Mouse (Mus musculus): Measurements from ENCODE around the gene Adamts2. TPM values are rescaled to one million over a fixed set of nuclear protein-coding genes. Genes with fewer than 3 reads are reported as not detected.

Adamts2 gene
- total and polyA plus RNA-seq, 2 experiments: 1.4 to 2.3 TPM

DNA sequence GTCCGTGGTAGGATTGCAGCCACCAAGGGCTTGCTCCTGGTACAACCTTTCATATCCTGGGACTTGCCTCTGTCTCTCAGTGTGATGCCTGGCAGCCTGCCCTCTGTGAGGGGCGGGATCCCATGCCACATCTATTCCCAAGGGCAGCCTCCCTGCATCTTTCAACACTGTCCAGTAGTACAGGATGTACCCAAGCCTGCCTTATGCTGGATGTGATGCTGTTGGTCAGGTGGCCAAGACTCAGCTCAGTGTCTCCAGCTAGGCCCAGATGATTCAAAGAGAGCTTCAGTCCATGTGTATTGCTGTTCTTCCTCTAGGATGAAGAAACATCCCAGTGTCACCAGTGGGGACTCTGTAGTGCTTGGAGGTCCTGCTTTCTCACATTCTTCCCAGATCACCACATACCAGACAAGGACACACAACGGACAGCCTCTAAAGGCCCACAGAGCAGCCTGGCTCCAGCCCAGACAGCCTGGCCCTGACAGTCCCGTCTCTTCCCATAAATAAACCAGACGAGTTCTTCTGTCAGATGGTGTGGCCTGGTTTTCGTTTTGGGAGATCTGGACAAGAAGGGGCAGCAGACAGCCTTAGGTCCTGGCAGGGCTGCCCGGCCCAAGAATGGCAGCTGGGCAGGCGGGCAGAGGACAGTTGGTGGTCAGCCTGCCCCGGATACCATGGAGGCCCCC, 52.0 kb downstream of the Adamts2 start:
- no peaks in the 10 kb centered on the region for H3K79me2 ChIP-seq (ENCODE audit: control insufficient read depth, insufficient read depth, low read length)
- DNase-seq (ENCODE audit: extremely low read depth, low read depth, low spot score): peak; percentile 23
- WGBS: 77% methylated on average over 9 of the region's 9 CpGs

DNA sequence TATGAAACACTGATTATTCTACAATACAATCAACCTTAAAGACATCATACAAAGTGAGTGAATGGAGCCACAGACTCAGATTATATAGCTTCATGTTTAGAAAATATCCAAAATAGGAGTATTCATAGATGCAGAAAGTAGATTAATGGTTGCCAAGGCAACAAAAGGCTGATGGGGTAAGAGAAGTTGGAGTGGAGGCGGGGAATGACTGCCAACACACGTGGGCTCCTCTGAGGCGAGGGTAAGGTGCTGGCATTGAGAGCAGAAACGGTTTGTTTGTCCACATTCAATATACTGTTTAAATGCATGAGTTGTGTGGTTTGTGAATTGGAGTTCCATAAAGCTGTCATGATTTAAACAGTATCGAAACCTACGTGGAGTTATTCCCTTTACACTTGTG, 56.9 kb downstream of the Adamts2 start:
- Histone ChIP-seq H3K27me3 (ENCODE audit: control insufficient read depth, insufficient read depth, low read length) (no peaks in the 10 kb centered on the region), H3K79me2 (ENCODE audit: control insufficient read depth, insufficient read depth, low read length) (no peaks in the 10 kb centered on the region), H3K27ac (replicated peaks; ENCODE audit: insufficient read depth, low read depth, low read length) (no peak overlapping the region), H3K4me3 (ENCODE audit: insufficient read depth, low read depth, low read length) (no peak overlapping the region), H3K9ac (ENCODE audit: low read depth, low read length) (no peak overlapping the region), H3K4me1 (ENCODE audit: control insufficient read depth, insufficient read depth, low read length) (no peaks in the 10 kb centered on the region), H3K36me3 (ENCODE audit: control insufficient read depth, insufficient read depth, low read length) (no peaks in the 10 kb centered on the region)
- TF ChIP-seq CTCF (IDR thresholded peaks at IDR 0.05; ENCODE audit: low read depth, low read length) (no peak), POLR2A (IDR thresholded peaks at IDR 0.05; ENCODE audit: extremely low read depth, insufficient read depth, low read length) (no peak)
- no peak for DNase-seq (ENCODE audit: extremely low read depth, low read depth, low spot score)
- WGBS: 80% methylated on average over 6 of the region's 6 CpGs

More for the DNA sequence above, 52.0 kb downstream of the Adamts2 start:
- TF ChIP-seq CTCF (IDR thresholded peaks at IDR 0.05; ENCODE audit: low read depth, low read length) (no peak), POLR2A (IDR thresholded peaks at IDR 0.05; ENCODE audit: extremely low read depth, insufficient read depth, low read length) (no peak)
- H3K9ac ChIP-seq (ENCODE audit: low read depth, low read length): no peak overlapping the region
- H3K27me3 ChIP-seq (ENCODE audit: control insufficient read depth, insufficient read depth, low read length): no peaks in the 10 kb centered on the region
- no peaks in the 10 kb centered on the region for H3K4me1 ChIP-seq (ENCODE audit: control insufficient read depth, insufficient read depth, low read length)
- H3K36me3 ChIP-seq (ENCODE audit: control insufficient read depth, insufficient read depth, low read length): no peaks in the 10 kb centered on the region
- H3K27ac ChIP-seq (replicated peaks; ENCODE audit: insufficient read depth, low read depth, low read length): no peak overlapping the region
- no peak overlapping the region for H3K4me3 ChIP-seq (ENCODE audit: insufficient read depth, low read depth, low read length)

DNA sequence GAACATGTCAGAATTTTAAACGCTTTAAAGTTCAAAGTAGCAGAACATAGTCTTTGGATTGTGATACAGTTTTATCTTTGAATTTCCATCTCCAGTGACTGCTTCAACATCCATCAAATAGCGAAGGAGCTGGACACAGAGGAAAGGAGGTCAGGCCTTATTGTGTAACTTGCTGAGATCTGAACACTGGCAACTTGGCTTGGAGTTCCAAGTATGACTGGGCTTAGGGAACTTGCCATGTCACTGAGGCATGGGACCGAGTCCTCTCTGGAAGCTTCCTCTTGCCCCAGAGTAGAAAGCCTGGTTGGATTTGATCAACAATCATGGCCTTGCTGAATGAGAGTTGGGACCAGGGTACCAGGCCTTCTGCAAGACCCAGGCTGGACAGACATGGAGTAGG, 60.3 kb downstream of the Adamts2 start:
- Histone ChIP-seq H3K27ac (replicated peaks; ENCODE audit: insufficient read depth, low read depth, low read length) (no peak overlapping the region), H3K27me3 (ENCODE audit: control insufficient read depth, insufficient read depth, low read length) (no peaks in the 10 kb centered on the region), H3K4me3 (ENCODE audit: insufficient read depth, low read depth, low read length) (no peak overlapping the region), H3K4me1 (ENCODE audit: control insufficient read depth, insufficient read depth, low read length) (no peaks in the 10 kb centered on the region), H3K79me2 (ENCODE audit: control insufficient read depth, insufficient read depth, low read length) (no peaks in the 10 kb centered on the region), H3K36me3 (ENCODE audit: control insufficient read depth, insufficient read depth, low read length) (no peaks in the 10 kb centered on the region), H3K9ac (ENCODE audit: low read depth, low read length) (no peak overlapping the region)
- 79% methylated on average over 3 of the region's 3 CpGs for WGBS
- no peak for DNase-seq (ENCODE audit: extremely low read depth, low read depth, low spot score)
- no peak for TF ChIP-seq CTCF (IDR thresholded peaks at IDR 0.05; ENCODE audit: low read depth, low read length)
- TF ChIP-seq POLR2A (IDR thresholded peaks at IDR 0.05; ENCODE audit: extremely low read depth, insufficient read depth, low read length): no peak

DNA sequence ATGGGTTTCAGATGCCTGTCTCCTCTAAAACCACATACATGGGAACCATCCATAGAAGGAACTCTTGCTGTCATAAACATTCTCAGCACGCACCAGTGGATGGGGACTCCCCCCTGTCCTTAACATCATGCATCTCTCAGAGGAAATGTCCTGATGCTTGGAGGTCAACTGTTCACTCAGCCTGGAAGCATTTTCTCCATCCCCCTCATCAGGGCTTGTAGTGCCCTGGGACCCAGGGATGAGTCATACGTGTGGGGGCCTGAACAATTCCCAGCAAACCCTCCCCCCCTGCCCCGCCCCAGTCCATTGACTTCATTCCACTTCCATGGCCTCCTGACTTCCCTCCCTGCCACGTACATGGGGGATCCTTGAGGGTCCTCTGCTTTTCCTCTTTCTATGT, 62.9 kb downstream of the Adamts2 start:
- Histone ChIP-seq H3K27me3 (ENCODE audit: control insufficient read depth, insufficient read depth, low read length) (no peaks in the 10 kb centered on the region), H3K9ac (ENCODE audit: low read depth, low read length) (no peak overlapping the region), H3K4me3 (ENCODE audit: insufficient read depth, low read depth, low read length) (no peak overlapping the region), H3K36me3 (ENCODE audit: control insufficient read depth, insufficient read depth, low read length) (no peaks in the 10 kb centered on the region), H3K4me1 (ENCODE audit: control insufficient read depth, insufficient read depth, low read length) (peaks cover 14% of the 10 kb centered on the region), H3K27ac (replicated peaks; ENCODE audit: insufficient read depth, low read depth, low read length) (no peak overlapping the region), H3K79me2 (ENCODE audit: control insufficient read depth, insufficient read depth, low read length) (no peaks in the 10 kb centered on the region)
- 81% methylated on average over 4 of the region's 4 CpGs for WGBS
- DNase-seq (ENCODE audit: extremely low read depth, low read depth, low spot score): no peak
- TF ChIP-seq CTCF (IDR thresholded peaks at IDR 0.05; ENCODE audit: low read depth, low read length) (no peak), POLR2A (IDR thresholded peaks at IDR 0.05; ENCODE audit: extremely low read depth, insufficient read depth, low read length) (no peak)

DNA sequence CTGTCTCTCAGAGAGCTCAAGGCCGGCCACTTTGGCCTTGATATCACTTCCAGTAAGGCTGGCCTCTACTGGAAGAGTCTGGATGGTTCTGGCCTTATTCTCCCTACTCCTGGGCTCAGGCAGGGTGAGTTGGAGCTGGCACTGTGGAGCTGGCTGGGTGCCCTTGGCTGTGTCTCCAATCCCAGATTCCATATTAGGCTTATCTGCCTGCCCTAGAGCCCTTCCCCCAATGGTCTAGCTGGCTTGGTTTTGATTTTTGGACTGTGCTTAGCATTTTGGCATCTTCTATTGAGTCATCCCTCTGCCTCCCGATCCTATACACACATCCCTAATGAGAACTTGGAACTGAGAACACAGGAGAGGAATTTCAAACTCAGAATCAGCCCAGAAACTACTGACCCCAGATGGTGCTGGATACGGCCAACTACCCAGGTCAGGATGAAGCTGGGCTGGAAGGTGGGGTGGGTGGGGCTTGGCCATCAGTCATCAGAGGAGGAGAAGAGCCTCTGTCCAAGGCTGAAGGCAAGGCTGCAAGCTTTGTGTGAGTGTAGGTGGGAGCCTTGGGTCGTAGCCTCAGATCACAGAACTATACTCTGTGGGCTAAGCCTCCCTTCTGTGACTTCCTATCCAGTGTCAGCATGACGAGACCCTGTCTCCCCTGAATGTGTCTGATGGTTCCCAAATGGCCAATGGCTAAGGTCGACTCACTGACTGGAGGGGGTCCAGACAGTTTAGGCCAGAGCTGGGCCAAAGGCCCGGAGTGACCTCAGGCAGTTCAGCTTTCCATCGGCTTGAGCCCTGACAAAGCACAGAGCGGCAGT, 67.9 kb downstream of the Adamts2 start:
- no peak overlapping the region for H3K9ac ChIP-seq (ENCODE audit: low read depth, low read length)
- DNase-seq (ENCODE audit: extremely low read depth, low read depth, low spot score): peak; percentile 91
- H3K27ac ChIP-seq (replicated peaks; ENCODE audit: insufficient read depth, low read depth, low read length): no peak overlapping the region
- H3K4me3 ChIP-seq (ENCODE audit: insufficient read depth, low read depth, low read length): no peak overlapping the region
- WGBS: 45% methylated on average over 9 of the region's 9 CpGs
- H3K36me3 ChIP-seq (ENCODE audit: control insufficient read depth, insufficient read depth, low read length): no peaks in the 10 kb centered on the region
- no peaks in the 10 kb centered on the region for H3K79me2 ChIP-seq (ENCODE audit: control insufficient read depth, insufficient read depth, low read length)
- no peaks in the 10 kb centered on the region for H3K27me3 ChIP-seq (ENCODE audit: control insufficient read depth, insufficient read depth, low read length)
- peaks cover 19% of the 10 kb centered on the region for H3K4me1 ChIP-seq (ENCODE audit: control insufficient read depth, insufficient read depth, low read length)
- TF ChIP-seq CTCF (IDR thresholded peaks at IDR 0.05; ENCODE audit: low read depth, low read length) (no peak), POLR2A (IDR thresholded peaks at IDR 0.05; ENCODE audit: extremely low read depth, insufficient read depth, low read length) (no peak)

DNA sequence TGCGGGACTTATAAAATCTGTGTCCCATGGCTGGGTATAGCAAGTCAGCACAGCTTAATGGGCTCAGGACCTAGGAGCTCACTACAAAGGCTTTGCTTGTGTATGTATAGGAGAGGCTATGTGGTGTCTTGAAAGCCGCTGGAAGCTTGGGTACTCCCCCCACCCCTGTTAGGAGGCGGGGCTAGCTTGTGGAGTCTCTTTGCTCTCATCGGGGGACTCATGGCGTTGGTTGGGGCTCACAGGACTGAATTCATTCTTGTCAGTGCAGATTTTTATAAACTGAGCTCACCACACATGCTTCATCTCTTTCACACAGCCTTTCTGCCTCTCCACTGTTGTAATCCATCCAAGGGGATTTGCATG, 68.5 kb downstream of the Adamts2 start:
- DNase-seq (ENCODE audit: extremely low read depth, low read depth, low spot score): no peak
- 83% methylated on average over 5 of the region's 5 CpGs for whole genome bisulfite sequencing
- Histone ChIP-seq H3K4me3 (ENCODE audit: insufficient read depth, low read depth, low read length) (no peak overlapping the region), H3K36me3 (ENCODE audit: control insufficient read depth, insufficient read depth, low read length) (no peaks in the 10 kb centered on the region), H3K9ac (ENCODE audit: low read depth, low read length) (no peak overlapping the region), H3K27ac (replicated peaks; ENCODE audit: insufficient read depth, low read depth, low read length) (no peak overlapping the region), H3K79me2 (ENCODE audit: control insufficient read depth, insufficient read depth, low read length) (no peaks in the 10 kb centered on the region), H3K27me3 (ENCODE audit: control insufficient read depth, insufficient read depth, low read length) (no peaks in the 10 kb centered on the region), H3K4me1 (ENCODE audit: control insufficient read depth, insufficient read depth, low read length) (peaks cover 19% of the 10 kb centered on the region)
- TF ChIP-seq CTCF (IDR thresholded peaks at IDR 0.05; ENCODE audit: low read depth, low read length) (no peak), POLR2A (IDR thresholded peaks at IDR 0.05; ENCODE audit: extremely low read depth, insufficient read depth, low read length) (no peak)
